9 mouse cellular contexts compared by ENCODE assay signal in genomic region chr4:10150501-10150900, GRCm38 (mm10).
DNase-seq lines count a peak whose midpoint lies in the region; ATAC-seq and TF ChIP-seq lines count a peak whose summit lies in the region.
"Had no signal": no experiment of that assay in that cellular context is flagged by ENCODE, and none has a peak within 500 bp of the region (broad histone marks: within the 10 kb centered on the region; RNA-seq: fewer than 3 reads in every experiment).

No protein-coding gene starts in this region.

- DNase-seq in cerebellum, adult 9-10 months, result peak; percentile 8
- DNase-seq in cerebellum, adult 11 months, result no peak
- peak; percentile 34 for DNase-seq in liver, adult 2 months (ENCODE audit: extremely low read depth, low read depth, low spot score)
- DNase-seq in liver, embryonic 11.5 days (ENCODE audit: low spot score), result no peak
- peak; percentile 58 for DNase-seq in ZHBTc4 (ENCODE audit: low read depth, low spot score)
- peak; percentile 69 for DNase-seq in embryonic facial prominence, embryonic 11.5 days (ENCODE audit: low spot score)
- peak; percentile 32 for DNase-seq in liver, postnatal 0 days

- H3K79me2 ChIP-seq in liver, adult 2 months (ENCODE audit: control insufficient read depth, insufficient read depth, low read length), result no peaks in the 10 kb centered on the region

- no peaks in the 10 kb centered on the region for H3K36me3 ChIP-seq in liver, adult 2 months (ENCODE audit: control insufficient read depth, insufficient read depth, low read length)
- H3K36me3 ChIP-seq in liver, embryonic 11.5 days (ENCODE audit: control insufficient read depth, insufficient read depth, low read length), result no peaks in the 10 kb centered on the region
- H3K36me3 ChIP-seq in embryonic facial prominence, embryonic 11.5 days (replicated peaks; ENCODE audit: control insufficient read depth, insufficient read depth, low read depth, low read length), result no peaks in the 10 kb centered on the region
- H3K36me3 ChIP-seq in liver, postnatal 0 days (replicated peaks; ENCODE audit: insufficient read depth, low read length), result no peaks in the 10 kb centered on the region
- H3K36me3 ChIP-seq: midbrain, embryonic 12.5 days had no signal

- no peak overlapping the region for H3K9ac ChIP-seq in liver, adult 2 months (ENCODE audit: low read depth, low read length)
- no peak overlapping the region for H3K9ac ChIP-seq in liver, embryonic 11.5 days (ENCODE audit: low read depth, low read length)
- H3K9ac ChIP-seq in embryonic facial prominence, embryonic 11.5 days (replicated peaks; ENCODE audit: low read length), result no peak overlapping the region
- H3K9ac ChIP-seq in liver, postnatal 0 days (replicated peaks), result no peak overlapping the region
- H3K9ac ChIP-seq: midbrain, embryonic 12.5 days had no signal

- H3K27me3 ChIP-seq in liver, adult 2 months (ENCODE audit: control insufficient read depth, insufficient read depth, low read length), result no peaks in the 10 kb centered on the region
- H3K27me3 ChIP-seq in liver, embryonic 11.5 days (replicated peaks; ENCODE audit: control insufficient read depth, insufficient read depth, low read length), result no peaks in the 10 kb centered on the region
- H3K27me3 ChIP-seq in embryonic facial prominence, embryonic 11.5 days (ENCODE audit: control insufficient read depth, insufficient read depth, low read length), result no peaks in the 10 kb centered on the region
- H3K27me3 ChIP-seq in liver, postnatal 0 days (ENCODE audit: insufficient read depth, low read length), result no peaks in the 10 kb centered on the region
- H3K27me3 ChIP-seq: midbrain, embryonic 12.5 days had no signal

- no peaks in the 10 kb centered on the region for H3K9me3 ChIP-seq in liver, embryonic 11.5 days (ENCODE audit: control insufficient read depth, low read length)
- H3K9me3 ChIP-seq in embryonic facial prominence, embryonic 11.5 days (replicated peaks; ENCODE audit: control insufficient read depth, low read length), result no peaks in the 10 kb centered on the region
- H3K9me3 ChIP-seq in liver, postnatal 0 days (ENCODE audit: low read length), result no peaks in the 10 kb centered on the region
- H3K9me3 ChIP-seq: midbrain, embryonic 12.5 days had no signal

- WGBS in liver, adult 2 months, result 5% methylated on average over 2 of the region's 2 CpGs
- WGBS in liver, embryonic 11.5 days, result 7% methylated on average over 2 of the region's 2 CpGs
- WGBS in embryonic facial prominence, embryonic 11.5 days, result 18% methylated on average over 2 of the region's 2 CpGs
- 7% methylated on average over 2 of the region's 2 CpGs for WGBS in liver, postnatal 0 days (ENCODE audit: insufficient replicate concordance)

- ATAC-seq in liver, embryonic 11.5 days (replicated peaks; ENCODE audit: low FRiP score), result no peak
- no peak for ATAC-seq in embryonic facial prominence, embryonic 11.5 days (replicated peaks; ENCODE audit: insufficient number of reproducible peaks, low FRiP score, low TSS enrichment, low read depth)
- no peak for ATAC-seq in liver, postnatal 0 days
- ATAC-seq in megakaryocyte-erythroid progenitor cell, adult 5-6 weeks (replicated peaks; ENCODE audit: low FRiP score, low TSS enrichment, poor library complexity, severe bottlenecking), result no peak

- no peak overlapping the region for H3K27ac ChIP-seq in liver, adult 2 months (replicated peaks; ENCODE audit: insufficient read depth, low read depth, low read length)
- no peak overlapping the region for H3K27ac ChIP-seq in liver, embryonic 11.5 days (ENCODE audit: low read depth, low read length)
- no peak overlapping the region for H3K27ac ChIP-seq in embryonic facial prominence, embryonic 11.5 days (replicated peaks; ENCODE audit: low read depth, low read length)
- H3K27ac ChIP-seq in liver, postnatal 0 days (ENCODE audit: low read depth), result no peak overlapping the region
- H3K27ac ChIP-seq: midbrain, embryonic 12.5 days had no signal

- no peak overlapping the region for H3K4me2 ChIP-seq in liver, embryonic 11.5 days
- H3K4me2 ChIP-seq in embryonic facial prominence, embryonic 11.5 days (ENCODE audit: low read depth, low read length), result no peak overlapping the region
- no peak overlapping the region for H3K4me2 ChIP-seq in liver, postnatal 0 days (ENCODE audit: low read depth, low read length)
- H3K4me2 ChIP-seq: midbrain, embryonic 12.5 days had no signal

- TF ChIP-seq POLR2A in liver, adult 2 months (IDR thresholded peaks at IDR 0.05; ENCODE audit: extremely low read depth, insufficient read depth, low read length), result no peak

- no peaks in the 10 kb centered on the region for H3K4me1 ChIP-seq in liver, adult 2 months (ENCODE audit: control insufficient read depth, insufficient read depth, low read length)
- H3K4me1 ChIP-seq in liver, embryonic 11.5 days (replicated peaks; ENCODE audit: control insufficient read depth, insufficient read depth, low read length), result no peaks in the 10 kb centered on the region
- no peaks in the 10 kb centered on the region for H3K4me1 ChIP-seq in embryonic facial prominence, embryonic 11.5 days (ENCODE audit: control insufficient read depth, insufficient read depth, low read length)
- H3K4me1 ChIP-seq in liver, postnatal 0 days (ENCODE audit: insufficient read depth), result no peaks in the 10 kb centered on the region
- H3K4me1 ChIP-seq: midbrain, embryonic 12.5 days had no signal

- no peak overlapping the region for H3K4me3 ChIP-seq in liver, adult 2 months (ENCODE audit: insufficient read depth, low read depth, low read length)
- H3K4me3 ChIP-seq in liver, embryonic 11.5 days (ENCODE audit: low read depth, low read length), result no peak overlapping the region
- no peak overlapping the region for H3K4me3 ChIP-seq in embryonic facial prominence, embryonic 11.5 days (ENCODE audit: low read depth, low read length)
- no peak overlapping the region for H3K4me3 ChIP-seq in liver, postnatal 0 days (ENCODE audit: low read depth, low read length)
- H3K4me3 ChIP-seq: midbrain, embryonic 12.5 days had no signal

- TF ChIP-seq EP300 in liver, postnatal 0 days (IDR thresholded peaks at IDR 0.05; ENCODE audit: low read depth), result no peak

- peak; percentile 56 for TF ChIP-seq CTCF in liver, adult 2 months (IDR thresholded peaks at IDR 0.05; ENCODE audit: low read depth, low read length)
- TF ChIP-seq CTCF in liver, postnatal 0 days (IDR thresholded peaks at IDR 0.05; ENCODE audit: low read depth), result peak; percentile 71

Comparison
In these comparisons a context has a peak if more than half of its experiments do, and no peak if none do; other contexts are left out.
1. DNase-seq: peak in cerebellum, adult 9-10 months (single experiment), liver, adult 2 months (single experiment), ZHBTc4 (single experiment), embryonic facial prominence, embryonic 11.5 days (single experiment) and liver, postnatal 0 days (single experiment); none in cerebellum, adult 11 months (single experiment) and liver, embryonic 11.5 days (single experiment).